Mouse (Mus musculus): ENCODE data around the gene Neo1. TPM values are rescaled to one million over a fixed set of nuclear protein-coding genes. Genes with fewer than 3 reads are reported as not detected.
"Not testable (repeated sequence)": the region's sequence is repeated elsewhere in the genome, so short reads cannot be mapped to it uniquely, and the experiment has no call there.

Gene Neo1
- total RNA-seq, 1 experiment from 2014 or later, result 0.19 TPM

GRCm38 (mm10) chr9:59016060-59016719 is 20.1 kb downstream of the Neo1 start:
- no peak for ATAC-seq (replicated peaks; ENCODE audit: insufficient number of reproducible peaks, low FRiP score, low TSS enrichment, poor library complexity, severe bottlenecking)

- ATAC-seq (replicated peaks; ENCODE audit: insufficient number of reproducible peaks, low FRiP score, low TSS enrichment, poor library complexity, severe bottlenecking), result no peak
These were observed 22.9 kb downstream of the Neo1 start for GRCm38 (mm10) chr9:59013365-59013764.

- no peak for ATAC-seq (replicated peaks; ENCODE audit: insufficient number of reproducible peaks, low FRiP score, low TSS enrichment, poor library complexity, severe bottlenecking)
These were observed 46.8 kb downstream of the Neo1 start for GRCm38 (mm10) chr9:58989255-58989928.

GRCm38 (mm10) chr9:58979034-58979433 is 57.2 kb downstream of the Neo1 start:
- no peak for ATAC-seq (replicated peaks; ENCODE audit: insufficient number of reproducible peaks, low FRiP score, low TSS enrichment, poor library complexity, severe bottlenecking)

- ATAC-seq (replicated peaks; ENCODE audit: insufficient number of reproducible peaks, low FRiP score, low TSS enrichment, poor library complexity, severe bottlenecking), result not testable (repeated sequence)
These were observed 65.1 kb downstream of the Neo1 start for GRCm38 (mm10) chr9:58971154-58971553.

GRCm38 (mm10) chr9:58967371-58967770 is 68.9 kb downstream of the Neo1 start:
- ATAC-seq (replicated peaks; ENCODE audit: insufficient number of reproducible peaks, low FRiP score, low TSS enrichment, poor library complexity, severe bottlenecking), result no peak

- ATAC-seq (replicated peaks; ENCODE audit: insufficient number of reproducible peaks, low FRiP score, low TSS enrichment, poor library complexity, severe bottlenecking), result no peak
These were observed 80.7 kb downstream of the Neo1 start for GRCm38 (mm10) chr9:58955507-58955906.

- not testable (repeated sequence) for ATAC-seq (replicated peaks; ENCODE audit: insufficient number of reproducible peaks, low FRiP score, low TSS enrichment, poor library complexity, severe bottlenecking)
These were observed 90.3 kb downstream of the Neo1 start for GRCm38 (mm10) chr9:58945910-58946309.

GRCm38 (mm10) chr9:58934776-58935175 is 101.5 kb downstream of the Neo1 start:
- ATAC-seq (replicated peaks; ENCODE audit: insufficient number of reproducible peaks, low FRiP score, low TSS enrichment, poor library complexity, severe bottlenecking), result no peak

- ATAC-seq (replicated peaks; ENCODE audit: insufficient number of reproducible peaks, low FRiP score, low TSS enrichment, poor library complexity, severe bottlenecking), result 0 out of 2 replicates have a peak, but pooled peaks have one; percentile 40
These were observed 108.1 kb downstream of the Neo1 start for GRCm38 (mm10) chr9:58928103-58928502.

GRCm38 (mm10) chr9:58902869-58903585 is 133.2 kb downstream of the Neo1 start:
- no peak for ATAC-seq (replicated peaks; ENCODE audit: insufficient number of reproducible peaks, low FRiP score, low TSS enrichment, poor library complexity, severe bottlenecking)

- ATAC-seq (replicated peaks; ENCODE audit: insufficient number of reproducible peaks, low FRiP score, low TSS enrichment, poor library complexity, severe bottlenecking), result no peak
These were observed 136.6 kb downstream of the Neo1 start for GRCm38 (mm10) chr9:58899602-58900001.

GRCm38 (mm10) chr9:58891840-58892640 is 144.2 kb downstream of the Neo1 start:
- no peak for ATAC-seq (replicated peaks; ENCODE audit: insufficient number of reproducible peaks, low FRiP score, low TSS enrichment, poor library complexity, severe bottlenecking)

GRCm38 (mm10) chr9:58890893-58891292 is 145.3 kb downstream of the Neo1 start:
- no peak for ATAC-seq (replicated peaks; ENCODE audit: insufficient number of reproducible peaks, low FRiP score, low TSS enrichment, poor library complexity, severe bottlenecking)

GRCm38 (mm10) chr9:58889782-58890448 is 146.3 kb downstream of the Neo1 start:
- no peak for ATAC-seq (replicated peaks; ENCODE audit: insufficient number of reproducible peaks, low FRiP score, low TSS enrichment, poor library complexity, severe bottlenecking)

GRCm38 (mm10) chr9:58882686-58883085 is 153.6 kb downstream of the Neo1 start:
- ATAC-seq (replicated peaks; ENCODE audit: insufficient number of reproducible peaks, low FRiP score, low TSS enrichment, poor library complexity, severe bottlenecking), result no peak

- ATAC-seq (replicated peaks; ENCODE audit: insufficient number of reproducible peaks, low FRiP score, low TSS enrichment, poor library complexity, severe bottlenecking), result no peak
These were observed 156.4 kb downstream of the Neo1 start for GRCm38 (mm10) chr9:58879836-58880235.

- no peak for ATAC-seq (replicated peaks; ENCODE audit: insufficient number of reproducible peaks, low FRiP score, low TSS enrichment, poor library complexity, severe bottlenecking)
These were observed 159.2 kb downstream of the Neo1 start for GRCm38 (mm10) chr9:58876946-58877625.

Measured in monocyte, adult 5-6 weeks (primary cell).